Mouse (Mus musculus) limb, embryonic 14.5 days (tissue): ENCODE results near the gene Ncor1. TPM values are rescaled to one million over a fixed set of nuclear protein-coding genes. Genes with fewer than 3 reads are reported as not detected.

ENCODE experiments used
- ATAC-seq: fragments of 200-750 bp; cut with Nextera tagmentation; 2 replicates; pipeline ENCODE4 v1.8.0; 2017; ENCODE audit warnings: low read depth, moderate number of reproducible peaks, moderate TSS enrichment; ENCODE audit not compliant: low FRiP score
- DNase-seq: peaks from one replicate; pipeline ENCODE4 v3.0.0-alpha.2; 2015; ENCODE audit warnings: low spot score
- H3K27ac ChIP-seq: fragments of 300-500 bp; sonication (generic); replicated peaks from 2 replicates; pipeline ENCODE4 v1.5.1; 2014; ENCODE audit warnings: low read depth, mild to moderate bottlenecking, low read length, moderate library complexity, mixed read lengths
- H3K27me3 ChIP-seq: fragments of 300-500 bp; sonication (generic); 2 replicates; pipeline ENCODE4 v1.6.1; 2014; ENCODE audit warnings: low read length, mixed read lengths; ENCODE audit not compliant: control insufficient read depth, insufficient read depth
- H3K36me3 ChIP-seq: fragments of 300-500 bp; sonication (generic); 2 replicates; pipeline ENCODE4 v1.6.1; 2014; ENCODE audit warnings: mild to moderate bottlenecking, low read length, moderate library complexity, mixed read lengths; ENCODE audit not compliant: control insufficient read depth, insufficient read depth
- H3K4me1 ChIP-seq: fragments of 300-500 bp; sonication (generic); 2 replicates; pipeline ENCODE4 v1.6.1; 2014; ENCODE audit warnings: antibody characterized with exemption, low read length, mixed read lengths; ENCODE audit not compliant: control insufficient read depth, insufficient read depth
- H3K4me2 ChIP-seq: fragments of 300-500 bp; sonication (generic); replicated peaks from 2 replicates; pipeline ENCODE4 v1.6.1; 2014; ENCODE audit warnings: low read depth, mild to moderate bottlenecking, low read length, moderate library complexity; ENCODE audit not compliant: severe bottlenecking
- H3K4me3 ChIP-seq: fragments of 300-500 bp; sonication (generic); replicated peaks from 2 replicates; pipeline ENCODE4 v1.5.1; 2014; ENCODE audit warnings: low read length
- H3K9ac ChIP-seq: fragments of 300-500 bp; sonication (generic); 2 replicates; pipeline ENCODE4 v1.6.1; 2014; ENCODE audit warnings: mild to moderate bottlenecking, low read depth, low read length, moderate library complexity; ENCODE audit not compliant: severe bottlenecking
- H3K9me3 ChIP-seq: fragments of 300-500 bp; sonication (generic); 2 replicates; pipeline ENCODE4 v1.6.1; 2016; ENCODE audit warnings: low read length; ENCODE audit not compliant: control insufficient read depth
- POLR2A ChIP-seq: fragments of 200-500 bp; IDR thresholded peaks from 2 replicates; pipeline ENCODE4 v1.8.0; 2012; ENCODE audit warnings: inconsistent platforms, mild to moderate bottlenecking, moderate library complexity, borderline replicate concordance; ENCODE audit not compliant: insufficient read depth, insufficient read length; ENCODE audit errors: extremely low read depth
- WGBS: fragments of 180-500 bp; shearing (Covaris S2); extraction: QIAGEN DNeasy Blood & Tissue Kit; methylation state at CpG from one replicate; pipeline ENCODE4 v1.1.7; 2014; 5-methylcytosine and 5-hydroxymethylcytosine counted together
- polyA plus RNA-seq, 2 experiments: library from polyadenylated mRNA; depleted of rRNA in 1 of 2; stranded (reverse) in 1 of 2; unstranded in 1 of 2; fragments of >200 nt; fragmentation: Nextera tagmentation in 1 of 2; extraction: Ambion mirVana in 1 of 2; gene quantifications; 2 replicates each; pipeline versions ENCODE4 v1.2.1 to v1.2.3; 2012 to 2014

Ncor1 gene
- polyA plus RNA-seq, 2 experiments: 132 to 171 TPM

GRCm38 (mm10) chr11:62426266-62426665, 32.1 kb downstream of the Ncor1 start:
- ATAC-seq (no peak), DNase-seq (no peak)
- Histone ChIP-seq H3K4me1 (no peaks in the 10 kb centered on the region), H3K27ac (no peak overlapping the region), H3K9me3 (no peaks in the 10 kb centered on the region), H3K4me2 (no peak overlapping the region), H3K4me3 (no peak overlapping the region), H3K36me3 (peaks cover 38% of the 10 kb centered on the region), H3K27me3 (no peaks in the 10 kb centered on the region), H3K9ac (no peak overlapping the region)
- TF ChIP-seq POLR2A: no peak
- 93% methylated on average over 5 of the region's 5 CpGs for WGBS

GRCm38 (mm10) chr11:62424525-62424924, 33.8 kb downstream of the Ncor1 start:
- Histone ChIP-seq H3K4me3 (no peak overlapping the region), H3K9me3 (no peaks in the 10 kb centered on the region), H3K9ac (no peak overlapping the region), H3K27ac (no peak overlapping the region), H3K4me1 (no peaks in the 10 kb centered on the region), H3K4me2 (no peak overlapping the region), H3K36me3 (peaks cover 38% of the 10 kb centered on the region), H3K27me3 (no peaks in the 10 kb centered on the region)
- DNase-seq (no peak), ATAC-seq (no peak)
- no peak for TF ChIP-seq POLR2A
- 86% methylated on average over 2 of the region's 2 CpGs for whole genome bisulfite sequencing

GRCm38 (mm10) chr11:62415026-62415425, 43.3 kb downstream of the Ncor1 start:
- H3K4me2 ChIP-seq: no peak overlapping the region
- ATAC-seq (no peak), DNase-seq (no peak)
- no peak overlapping the region for H3K9ac ChIP-seq
- TF ChIP-seq POLR2A: no peak
- no peaks in the 10 kb centered on the region for H3K9me3 ChIP-seq
- no peaks in the 10 kb centered on the region for H3K4me1 ChIP-seq
- no peak overlapping the region for H3K4me3 ChIP-seq
- 86% methylated on average over 4 of the region's 4 CpGs for WGBS
- peaks cover 60% of the 10 kb centered on the region for H3K36me3 ChIP-seq
- no peaks in the 10 kb centered on the region for H3K27me3 ChIP-seq
- H3K27ac ChIP-seq: no peak overlapping the region

- Histone ChIP-seq H3K36me3 (peaks cover 51% of the 10 kb centered on the region), H3K27me3 (no peaks in the 10 kb centered on the region), H3K9ac (no peak overlapping the region), H3K27ac (no peak overlapping the region), H3K4me3 (no peak overlapping the region), H3K4me1 (no peaks in the 10 kb centered on the region), H3K4me2 (no peak overlapping the region), H3K9me3 (no peaks in the 10 kb centered on the region)
- no peak for ATAC-seq
- WGBS: 96% methylated on average over 1 of the region's 1 CpGs
- no peak for DNase-seq
- no peak for TF ChIP-seq POLR2A
Observed at GRCm38 (mm10) chr11:62409611-62410010, 48.7 kb downstream of the Ncor1 start.

- no peak for TF ChIP-seq POLR2A
- H3K4me1 ChIP-seq: no peaks in the 10 kb centered on the region
- 91% methylated on average over 2 of the region's 2 CpGs for WGBS
- peaks cover 45% of the 10 kb centered on the region for H3K36me3 ChIP-seq
- H3K4me3 ChIP-seq: no peak overlapping the region
- H3K27ac ChIP-seq: no peak overlapping the region
- no peaks in the 10 kb centered on the region for H3K27me3 ChIP-seq
- H3K9ac ChIP-seq: no peak overlapping the region
- DNase-seq (peak; percentile 9), ATAC-seq (no peak)
- no peaks in the 10 kb centered on the region for H3K9me3 ChIP-seq
- H3K4me2 ChIP-seq: no peak overlapping the region
Observed at GRCm38 (mm10) chr11:62408848-62409247, 49.5 kb downstream of the Ncor1 start.

GRCm38 (mm10) chr11:62396405-62396804, 61.9 kb downstream of the Ncor1 start:
- Histone ChIP-seq H3K9me3 (no peaks in the 10 kb centered on the region), H3K4me1 (no peaks in the 10 kb centered on the region), H3K4me3 (no peak overlapping the region), H3K4me2 (no peak overlapping the region), H3K9ac (no peak overlapping the region), H3K27ac (no peak overlapping the region), H3K27me3 (no peaks in the 10 kb centered on the region), H3K36me3 (peaks cover 64% of the 10 kb centered on the region)
- TF ChIP-seq POLR2A: no peak
- no peak for ATAC-seq
- peak; percentile 43 for DNase-seq
- 91% methylated on average over 2 of the region's 2 CpGs for WGBS
